Mouse (Mus musculus): ENCODE measurements around the gene Lpcat3.
A peak's percentile ranks its signal among the peaks of the same experiment; 100 is the strongest.
"Not testable (repeated sequence)": the region's sequence is repeated elsewhere in the genome, so short reads cannot be mapped to it uniquely, and the experiment has no call there.

Gene Lpcat3

GRCm38 (mm10) chr6:124676171-124676570 lies 13.3 kb downstream of the Lpcat3 start:
- no peak for DNase-seq (ENCODE audit: low read depth, low spot score)

GRCm38 (mm10) chr6:124678769-124679168 lies 15.9 kb downstream of the Lpcat3 start:
- DNase-seq (ENCODE audit: low read depth, low spot score), result no peak

- DNase-seq (ENCODE audit: low read depth, low spot score), result no peak
Measured at GRCm38 (mm10) chr6:124679486-124679885, 16.7 kb downstream of the Lpcat3 start.

GRCm38 (mm10) chr6:124682291-124682690 lies 19.5 kb downstream of the Lpcat3 start:
- DNase-seq (ENCODE audit: low read depth, low spot score), result not testable (repeated sequence)

- DNase-seq (ENCODE audit: low read depth, low spot score), result no peak
Measured at GRCm38 (mm10) chr6:124683591-124684417, 21.0 kb downstream of the Lpcat3 start.

- no peak for DNase-seq (ENCODE audit: low read depth, low spot score)
Measured at GRCm38 (mm10) chr6:124685606-124686386, 23.0 kb downstream of the Lpcat3 start.

GRCm38 (mm10) chr6:124686644-124687043 lies 23.8 kb downstream of the Lpcat3 start:
- DNase-seq (ENCODE audit: low read depth, low spot score), result peak; percentile 29

GRCm38 (mm10) chr6:124688151-124688758 lies 25.4 kb downstream of the Lpcat3 start:
- DNase-seq (ENCODE audit: low read depth, low spot score), result no peak

- DNase-seq (ENCODE audit: low read depth, low spot score), result no peak
Measured at GRCm38 (mm10) chr6:124689011-124689410, 26.2 kb downstream of the Lpcat3 start.

GRCm38 (mm10) chr6:124690517-124690916 lies 27.7 kb downstream of the Lpcat3 start:
- DNase-seq (ENCODE audit: low read depth, low spot score), result no peak

- no peak for DNase-seq (ENCODE audit: low read depth, low spot score)
Measured at GRCm38 (mm10) chr6:124693243-124693981, 30.6 kb downstream of the Lpcat3 start.

- peak; percentile 63 for DNase-seq (ENCODE audit: low read depth, low spot score)
Measured at GRCm38 (mm10) chr6:124694166-124694955, 31.5 kb downstream of the Lpcat3 start.

GRCm38 (mm10) chr6:124696441-124697150 lies 33.8 kb downstream of the Lpcat3 start:
- no peak for DNase-seq (ENCODE audit: low read depth, low spot score)

GRCm38 (mm10) chr6:124698751-124699150 lies 35.9 kb downstream of the Lpcat3 start:
- no peak for DNase-seq (ENCODE audit: low read depth, low spot score)

GRCm38 (mm10) chr6:124699366-124699765 lies 36.5 kb downstream of the Lpcat3 start:
- no peak for DNase-seq (ENCODE audit: low read depth, low spot score)

GRCm38 (mm10) chr6:124699962-124700610 lies 37.3 kb downstream of the Lpcat3 start:
- DNase-seq (ENCODE audit: low read depth, low spot score), result no peak

- peak; percentile 57 for DNase-seq (ENCODE audit: low read depth, low spot score)
Measured at GRCm38 (mm10) chr6:124701338-124701737, 38.5 kb downstream of the Lpcat3 start.

GRCm38 (mm10) chr6:124702102-124702783 lies 39.4 kb downstream of the Lpcat3 start:
- no peak for DNase-seq (ENCODE audit: low read depth, low spot score)

GRCm38 (mm10) chr6:124702784-124703103 lies 39.9 kb downstream of the Lpcat3 start:
- peak; percentile 87 for DNase-seq (ENCODE audit: low read depth, low spot score)
